Mouse (Mus musculus): ENCODE measurements around the gene Irak3.

GRCm38 (mm10) chr10:120100806-120101205, 101.1 kb downstream of the Irak3 start:
- TF ChIP-seq MAFK (IDR thresholded peaks at IDR 0.05; ENCODE audit: insufficient read depth, low read depth, low read length) (no peak), ZNF384 (IDR thresholded peaks at IDR 0.05; ENCODE audit: low read depth, low read length) (no peak)
